Mouse (Mus musculus) E14TG2a.4 (cell line): ENCODE measurements around the gene Gnmt.

Experiments
- H3K27me3 ChIP-seq: 2 replicates; pipeline ENCODE4 v1.6.1; 2014; ENCODE audit warnings: low read length, control low read depth; ENCODE audit not compliant: insufficient read depth
- H3K36me3 ChIP-seq: 2 replicates; pipeline ENCODE4 v1.6.1; 2014; ENCODE audit warnings: low read length, control low read depth; ENCODE audit not compliant: insufficient read depth
- H3K4me1 ChIP-seq: replicated peaks from 2 replicates; pipeline ENCODE4 v1.6.1; 2014; ENCODE audit warnings: low read depth, low read length, control low read depth
- H3K4me3 ChIP-seq: replicated peaks from 2 replicates; pipeline ENCODE4 v1.5.1; 2014; ENCODE audit warnings: mild to moderate bottlenecking, low read length
- H3K9me3 ChIP-seq: 2 replicates; pipeline ENCODE4 v1.6.1; 2014; ENCODE audit warnings: low read length, control low read depth
- CTCF ChIP-seq: conservative IDR thresholded peaks from 2 replicates; pipeline ENCODE4 v1.5.1; 2014; ENCODE audit warnings: low read length
- NANOG ChIP-seq: IDR thresholded peaks from 2 replicates; pipeline ENCODE4 v1.6.1; 2014; ENCODE audit warnings: borderline replicate concordance, low read length, mixed read lengths
- POU5F1 ChIP-seq: IDR thresholded peaks from 2 replicates; pipeline ENCODE4 v1.6.1; 2014; ENCODE audit warnings: low read length, borderline replicate concordance

The Gnmt gene

GRCm38 (mm10) chr17:46691390-46691789 is 37.6 kb downstream of the Gnmt start:
- no peak for TF ChIP-seq NANOG
- TF ChIP-seq CTCF: no peak
- TF ChIP-seq POU5F1: no peak
- no peaks in the 10 kb centered on the region for H3K9me3 ChIP-seq

GRCm38 (mm10) chr17:46690665-46691064 is 38.3 kb downstream of the Gnmt start:
- H3K9me3 ChIP-seq: no peaks in the 10 kb centered on the region
- H3K36me3 ChIP-seq: peaks cover 72% of the 10 kb centered on the region
- peaks cover 64% of the 10 kb centered on the region for H3K4me1 ChIP-seq
- H3K27me3 ChIP-seq: no peaks in the 10 kb centered on the region
- no peak for TF ChIP-seq CTCF
- TF ChIP-seq POU5F1: no peak
- TF ChIP-seq NANOG: no peak
- no peak overlapping the region for H3K4me3 ChIP-seq

More at GRCm38 (mm10) chr17:46691390-46691789, 37.6 kb downstream of the Gnmt start:
- Histone ChIP-seq H3K4me1 (peaks cover 67% of the 10 kb centered on the region), H3K36me3 (peaks cover 72% of the 10 kb centered on the region), H3K4me3 (no peak overlapping the region), H3K27me3 (no peaks in the 10 kb centered on the region)

- peaks cover 74% of the 10 kb centered on the region for H3K4me1 ChIP-seq
- no peak overlapping the region for H3K4me3 ChIP-seq
- no peaks in the 10 kb centered on the region for H3K27me3 ChIP-seq
- no peaks in the 10 kb centered on the region for H3K9me3 ChIP-seq
- peaks cover 85% of the 10 kb centered on the region for H3K36me3 ChIP-seq
- no peak for TF ChIP-seq NANOG
- TF ChIP-seq POU5F1: no peak
- TF ChIP-seq CTCF: no peak
Observed at GRCm38 (mm10) chr17:46685913-46686312, 43.1 kb downstream of the Gnmt start.

GRCm38 (mm10) chr17:46682654-46683389 is 46.1 kb downstream of the Gnmt start:
- TF ChIP-seq CTCF (no peak), NANOG (no peak), POU5F1 (no peak)
- Histone ChIP-seq H3K4me3 (peak overlapping the region; percentile 93), H3K27me3 (no peaks in the 10 kb centered on the region), H3K4me1 (peaks cover 85% of the 10 kb centered on the region), H3K9me3 (no peaks in the 10 kb centered on the region), H3K36me3 (peaks cover 68% of the 10 kb centered on the region)

- H3K27me3 ChIP-seq: no peaks in the 10 kb centered on the region
- no peaks in the 10 kb centered on the region for H3K9me3 ChIP-seq
- H3K4me1 ChIP-seq: peaks cover 85% of the 10 kb centered on the region
- H3K4me3 ChIP-seq: peak overlapping the region; percentile 93
- peaks cover 68% of the 10 kb centered on the region for H3K36me3 ChIP-seq
- TF ChIP-seq POU5F1 (no peak), CTCF (no peak), NANOG (no peak)
Observed at GRCm38 (mm10) chr17:46681466-46682118, 47.4 kb downstream of the Gnmt start.

GRCm38 (mm10) chr17:46680760-46681373 is 48.1 kb downstream of the Gnmt start, which contains the start of gene Klhdc3:
TSS of gene Klhdc3 (minus strand) at chr17:46680914.
- TF ChIP-seq POU5F1 (no peak), NANOG (no peak), CTCF (no peak)
- H3K36me3 ChIP-seq: peaks cover 68% of the 10 kb centered on the region
- peaks cover 87% of the 10 kb centered on the region for H3K4me1 ChIP-seq

GRCm38 (mm10) chr17:46679843-46680759 is 48.9 kb downstream of the Gnmt start:
- TF ChIP-seq POU5F1 (no peak), CTCF (0 out of 2 replicates have a peak, but pooled peaks have one; percentile 15), NANOG (no peak)

More at GRCm38 (mm10) chr17:46680760-46681373, 48.1 kb downstream of the Gnmt start, which contains the start of gene Klhdc3:
- H3K4me3 ChIP-seq: peak within 1 kb of the TSS; percentile 93
- H3K9me3 ChIP-seq: no peaks in the 10 kb centered on the region
- H3K27me3 ChIP-seq: no peaks in the 10 kb centered on the region

GRCm38 (mm10) chr17:46678911-46679310 is 50.1 kb downstream of the Gnmt start:
- H3K36me3 ChIP-seq: peaks cover 61% of the 10 kb centered on the region
- H3K9me3 ChIP-seq: no peaks in the 10 kb centered on the region
- H3K4me3 ChIP-seq: peak overlapping the region; percentile 93
- TF ChIP-seq NANOG (no peak), CTCF (no peak), POU5F1 (no peak)
- peaks cover 84% of the 10 kb centered on the region for H3K4me1 ChIP-seq
- no peaks in the 10 kb centered on the region for H3K27me3 ChIP-seq

More at GRCm38 (mm10) chr17:46679843-46680759, 48.9 kb downstream of the Gnmt start:
- Histone ChIP-seq H3K9me3 (no peaks in the 10 kb centered on the region), H3K4me3 (peak overlapping the region; percentile 93), H3K36me3 (peaks cover 68% of the 10 kb centered on the region), H3K4me1 (peaks cover 88% of the 10 kb centered on the region), H3K27me3 (no peaks in the 10 kb centered on the region)
